Mouse (Mus musculus): ENCODE results near the gene Bmp8b. TPM values are rescaled to one million over a fixed set of nuclear protein-coding genes. Genes with fewer than 3 reads are reported as not detected.

The Bmp8b gene
- 0.35 and 2.9 TPM in 2 replicates for polyA plus RNA-seq (2011; ENCODE audit: insufficient read length, low read depth, missing spikeins)

DNA sequence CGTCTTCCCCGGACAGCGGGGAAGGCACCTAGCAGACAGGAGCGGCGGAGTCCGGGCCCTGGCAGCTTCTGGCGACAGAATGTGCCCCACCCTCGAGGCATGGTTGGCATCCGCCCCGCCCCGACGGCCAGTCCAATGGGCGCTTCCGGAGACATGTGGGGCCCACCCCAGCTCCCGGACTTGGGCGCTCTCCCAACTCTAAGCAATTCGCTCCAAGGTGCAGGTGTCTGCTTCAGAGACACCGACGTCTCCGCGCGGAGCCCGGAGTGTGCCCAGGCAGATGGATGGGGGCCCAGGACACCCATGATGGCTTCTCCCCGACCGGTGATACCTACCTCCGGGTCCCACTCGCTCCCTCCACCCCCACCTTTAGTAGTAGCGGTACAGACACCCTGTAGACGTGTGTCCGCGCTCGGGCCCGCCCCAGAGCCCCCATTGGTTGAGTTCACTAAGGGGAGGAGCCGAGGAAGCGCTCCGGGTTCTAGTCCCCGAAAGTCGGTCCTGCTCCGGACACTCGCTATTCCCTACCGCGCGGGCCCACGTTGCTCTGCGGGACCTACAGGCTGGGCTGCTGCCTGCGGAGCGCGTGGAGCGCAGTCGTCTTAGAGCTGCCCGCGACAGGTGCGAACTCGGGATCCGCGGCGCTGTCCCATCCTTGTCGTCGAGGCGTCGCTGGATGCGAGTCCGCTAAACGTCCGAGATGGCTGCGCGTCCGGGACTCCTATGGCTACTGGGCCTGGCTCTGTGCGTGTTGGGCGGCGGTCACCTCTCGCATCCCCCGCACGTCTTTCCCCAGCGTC, at the start of gene Bmp8b:
Gene Bmp8b, plus strand, starts transcription at position 515 of the 800 bp plus-strand sequence.
- no peak within 1 kb of the TSS for H3K4me3 ChIP-seq (ENCODE audit: insufficient read depth, low read length)
- TF ChIP-seq CTCF (IDR thresholded peaks at IDR 0.05; ENCODE audit: borderline replicate concordance, insufficient read depth, low read length) (no peak), POLR2A (IDR thresholded peaks at IDR 0.05; ENCODE audit: low read depth, low read length) (no peak)
- peaks cover 2% of the 10 kb centered on the region; the same call in 1 of the 2 replicates for H3K4me1 ChIP-seq (ENCODE audit: control insufficient read depth, insufficient read depth, low read length)
- no peak within 1 kb of the TSS for H3K27ac ChIP-seq (ENCODE audit: insufficient read depth, low read length)

DNA sequence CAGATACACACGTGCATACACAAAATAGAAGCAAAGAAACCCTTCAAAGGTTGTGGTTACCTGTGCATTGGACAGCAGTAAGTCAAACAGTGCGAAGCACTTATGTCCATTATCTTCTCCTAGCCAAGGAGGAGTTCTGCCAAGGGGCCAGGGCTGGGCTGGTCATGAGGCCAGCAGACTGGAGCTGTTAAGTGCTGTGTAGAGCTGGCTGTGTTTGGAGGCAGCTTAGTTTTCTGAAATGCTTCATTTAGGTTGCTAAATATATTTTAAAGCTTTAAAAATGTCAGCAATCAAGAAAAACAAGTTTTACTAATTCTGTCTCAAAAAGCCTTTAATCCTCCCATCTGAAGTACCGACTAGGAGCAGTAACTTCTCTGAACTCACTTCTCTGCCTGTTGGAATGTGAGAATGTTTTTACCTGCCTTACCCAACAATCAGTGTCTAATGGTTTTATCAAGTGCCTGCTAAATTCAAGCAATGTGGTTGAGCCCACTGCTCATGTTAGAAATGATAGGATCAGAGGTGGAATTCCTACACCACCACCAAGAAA, 48.3 kb upstream of the Bmp8b start:
- Histone ChIP-seq H3K27ac (ENCODE audit: insufficient read depth, low read length) (no peak overlapping the region), H3K4me1 (ENCODE audit: control insufficient read depth, insufficient read depth, low read length) (no peaks in the 10 kb centered on the region), H3K4me3 (ENCODE audit: insufficient read depth, low read length) (no peak overlapping the region)
- TF ChIP-seq POLR2A (IDR thresholded peaks at IDR 0.05; ENCODE audit: low read depth, low read length) (no peak), CTCF (IDR thresholded peaks at IDR 0.05; ENCODE audit: borderline replicate concordance, insufficient read depth, low read length) (no peak)

DNA sequence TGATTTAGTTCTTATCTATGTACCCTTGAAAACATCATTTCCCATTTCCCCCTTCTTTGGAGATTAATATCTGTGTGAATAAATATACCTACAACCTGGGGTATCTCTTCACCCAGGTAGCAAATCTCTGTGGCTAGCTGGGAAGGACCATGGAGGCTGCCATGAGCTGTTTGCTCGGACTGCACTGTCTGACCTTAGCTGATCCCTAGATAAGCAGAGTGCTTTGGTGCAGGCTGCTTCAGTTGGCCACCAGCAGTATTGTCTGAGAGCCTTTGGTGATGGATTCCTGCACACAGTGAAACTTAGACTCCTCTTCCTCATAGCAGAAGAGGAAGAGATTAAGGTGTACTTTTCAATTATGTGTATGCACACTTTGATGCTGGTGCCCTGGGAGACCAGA, 47.0 kb upstream of the Bmp8b start:
- no peak overlapping the region for H3K4me3 ChIP-seq (ENCODE audit: insufficient read depth, low read length)
- no peaks in the 10 kb centered on the region for H3K4me1 ChIP-seq (ENCODE audit: control insufficient read depth, insufficient read depth, low read length)
- TF ChIP-seq POLR2A (IDR thresholded peaks at IDR 0.05; ENCODE audit: low read depth, low read length) (no peak), CTCF (IDR thresholded peaks at IDR 0.05; ENCODE audit: borderline replicate concordance, insufficient read depth, low read length) (no peak)
- H3K27ac ChIP-seq (ENCODE audit: insufficient read depth, low read length), result no peak overlapping the region

DNA sequence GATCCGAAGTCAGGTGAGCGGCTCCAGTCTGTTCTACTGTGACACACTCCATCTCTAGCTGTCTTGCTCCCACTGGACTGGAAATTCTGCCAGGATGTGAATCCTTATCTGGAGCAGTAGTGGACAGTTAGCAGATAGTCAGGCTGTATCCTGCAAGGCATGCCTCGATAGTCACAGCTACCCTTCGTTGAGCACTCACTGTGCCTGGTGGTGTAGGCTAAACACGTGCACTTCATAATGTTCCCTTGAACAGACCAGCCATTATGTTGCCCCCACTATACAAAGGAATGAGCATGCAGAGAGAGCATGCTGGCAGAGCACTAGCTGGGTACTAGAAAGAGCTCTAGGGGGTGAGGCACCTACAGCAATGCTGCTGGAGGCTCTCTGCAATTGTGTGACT, 43.2 kb upstream of the Bmp8b start:
- H3K4me1 ChIP-seq (ENCODE audit: control insufficient read depth, insufficient read depth, low read length), result no peaks in the 10 kb centered on the region
- no peak for TF ChIP-seq CTCF (IDR thresholded peaks at IDR 0.05; ENCODE audit: borderline replicate concordance, insufficient read depth, low read length)
- no peak overlapping the region for H3K27ac ChIP-seq (ENCODE audit: insufficient read depth, low read length)
- H3K4me3 ChIP-seq (ENCODE audit: insufficient read depth, low read length), result no peak overlapping the region

DNA sequence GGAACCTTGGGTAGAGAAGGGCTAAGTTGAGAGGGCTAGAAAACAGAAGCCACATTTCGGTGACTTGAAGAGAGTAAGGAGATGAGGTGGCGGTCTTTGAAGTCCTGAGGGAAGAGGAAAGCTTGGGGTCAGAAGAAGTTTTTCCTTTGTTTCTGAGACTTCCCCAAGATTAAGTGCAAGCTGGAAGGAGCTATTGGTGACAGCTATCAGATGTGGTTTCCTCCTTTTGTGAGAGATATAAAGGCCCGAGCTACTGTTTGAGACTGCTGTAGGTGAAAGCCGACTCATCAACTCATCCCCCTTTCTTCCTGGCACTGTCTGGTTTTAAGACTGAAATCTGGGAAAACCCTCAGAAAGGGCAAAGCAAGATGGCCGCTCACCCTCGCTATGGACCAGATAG, 36.3 kb upstream of the Bmp8b start:
- Histone ChIP-seq H3K27ac (ENCODE audit: insufficient read depth, low read length) (no peak overlapping the region), H3K4me1 (ENCODE audit: control insufficient read depth, insufficient read depth, low read length) (no peaks in the 10 kb centered on the region), H3K4me3 (ENCODE audit: insufficient read depth, low read length) (no peak overlapping the region)
- TF ChIP-seq CTCF (IDR thresholded peaks at IDR 0.05; ENCODE audit: borderline replicate concordance, insufficient read depth, low read length) (no peak), POLR2A (IDR thresholded peaks at IDR 0.05; ENCODE audit: low read depth, low read length) (no peak)

DNA sequence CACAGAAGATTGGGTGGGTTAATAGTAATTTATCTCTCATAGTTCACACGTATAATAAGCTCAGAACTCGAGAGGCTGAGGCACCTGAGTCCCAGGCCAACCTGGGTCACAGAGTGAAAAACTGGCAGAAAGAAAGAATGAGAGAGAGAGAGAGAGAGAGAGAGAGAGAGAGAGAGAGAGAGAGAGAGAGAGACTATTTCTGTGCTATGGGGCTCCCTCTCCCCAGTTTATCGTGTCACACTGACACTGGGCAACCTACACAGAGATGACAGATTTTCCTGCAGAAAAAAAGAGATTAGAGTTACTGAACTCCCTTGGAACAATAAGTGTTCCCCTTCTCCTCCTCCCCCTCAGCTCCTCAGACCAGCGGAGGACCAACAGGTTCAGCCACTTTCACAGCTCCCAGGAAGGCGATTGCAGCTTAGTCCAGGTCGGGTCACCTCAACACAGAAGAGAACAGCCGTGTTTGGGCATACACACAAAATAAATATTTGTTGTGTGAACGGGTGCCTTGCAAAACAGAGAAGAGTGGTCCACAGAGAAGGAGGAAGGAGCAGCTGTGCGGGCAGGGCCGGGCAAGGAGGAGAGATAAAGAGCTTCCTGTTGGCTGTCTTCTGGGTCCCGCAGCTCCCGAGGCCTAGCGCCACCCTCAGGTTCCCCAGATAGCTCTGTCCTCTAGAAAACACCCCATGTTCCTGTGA, 33.5 kb upstream of the Bmp8b start:
- no peak overlapping the region for H3K4me3 ChIP-seq (ENCODE audit: insufficient read depth, low read length)
- H3K4me1 ChIP-seq (ENCODE audit: control insufficient read depth, insufficient read depth, low read length), result no peaks in the 10 kb centered on the region
- no peak overlapping the region for H3K27ac ChIP-seq (ENCODE audit: insufficient read depth, low read length)
- TF ChIP-seq POLR2A (IDR thresholded peaks at IDR 0.05; ENCODE audit: low read depth, low read length), result no peak
- no peak for TF ChIP-seq CTCF (IDR thresholded peaks at IDR 0.05; ENCODE audit: borderline replicate concordance, insufficient read depth, low read length)

DNA sequence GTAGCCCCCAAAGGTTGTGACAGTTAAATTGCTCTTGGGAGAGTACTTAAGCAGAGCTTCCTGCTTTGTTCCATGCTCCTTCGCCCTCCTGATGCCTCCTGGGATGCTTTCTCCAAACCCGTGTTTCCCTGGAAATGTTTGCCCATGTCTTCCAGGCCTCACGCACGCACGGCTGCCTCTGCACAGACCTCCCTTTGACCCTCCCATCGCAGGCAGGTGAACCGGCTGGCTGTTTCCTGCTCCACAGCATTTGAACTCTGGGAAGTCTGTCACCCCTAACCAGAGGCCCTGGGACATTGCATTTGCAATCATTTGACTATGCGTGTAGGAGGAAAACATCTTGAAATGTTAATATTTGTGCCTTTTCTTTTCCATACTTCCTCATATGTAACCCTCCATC, 28.0 kb upstream of the Bmp8b start:
- Histone ChIP-seq H3K4me3 (ENCODE audit: insufficient read depth, low read length) (no peak overlapping the region), H3K4me1 (ENCODE audit: control insufficient read depth, insufficient read depth, low read length) (no peaks in the 10 kb centered on the region), H3K27ac (ENCODE audit: insufficient read depth, low read length) (no peak overlapping the region)
- TF ChIP-seq POLR2A (IDR thresholded peaks at IDR 0.05; ENCODE audit: low read depth, low read length) (no peak), CTCF (IDR thresholded peaks at IDR 0.05; ENCODE audit: borderline replicate concordance, insufficient read depth, low read length) (no peak)

DNA sequence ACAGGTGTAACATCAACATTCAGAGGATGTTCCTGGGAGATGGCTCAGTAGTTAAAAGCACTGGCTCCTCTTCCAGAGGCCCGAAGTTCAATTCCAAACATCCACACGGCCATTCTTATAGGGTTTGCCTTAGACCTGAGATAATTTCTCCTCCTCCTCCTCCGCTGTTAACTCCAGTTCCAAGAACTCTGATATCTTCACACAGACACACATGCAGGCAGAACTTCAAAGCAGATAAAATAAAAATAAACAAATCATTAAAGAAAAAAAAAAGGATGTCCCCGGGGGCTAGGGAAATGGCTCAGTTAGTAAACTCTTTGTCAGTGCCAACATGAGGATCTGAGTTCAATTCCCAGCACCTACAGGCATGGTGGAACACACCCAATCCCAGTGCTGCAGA, 26.7 kb upstream of the Bmp8b start:
- no peaks in the 10 kb centered on the region for H3K4me1 ChIP-seq (ENCODE audit: control insufficient read depth, insufficient read depth, low read length)
- H3K4me3 ChIP-seq (ENCODE audit: insufficient read depth, low read length), result no peak overlapping the region
- H3K27ac ChIP-seq (ENCODE audit: insufficient read depth, low read length), result no peak overlapping the region
- TF ChIP-seq CTCF (IDR thresholded peaks at IDR 0.05; ENCODE audit: borderline replicate concordance, insufficient read depth, low read length) (no peak), POLR2A (IDR thresholded peaks at IDR 0.05; ENCODE audit: low read depth, low read length) (no peak)

DNA sequence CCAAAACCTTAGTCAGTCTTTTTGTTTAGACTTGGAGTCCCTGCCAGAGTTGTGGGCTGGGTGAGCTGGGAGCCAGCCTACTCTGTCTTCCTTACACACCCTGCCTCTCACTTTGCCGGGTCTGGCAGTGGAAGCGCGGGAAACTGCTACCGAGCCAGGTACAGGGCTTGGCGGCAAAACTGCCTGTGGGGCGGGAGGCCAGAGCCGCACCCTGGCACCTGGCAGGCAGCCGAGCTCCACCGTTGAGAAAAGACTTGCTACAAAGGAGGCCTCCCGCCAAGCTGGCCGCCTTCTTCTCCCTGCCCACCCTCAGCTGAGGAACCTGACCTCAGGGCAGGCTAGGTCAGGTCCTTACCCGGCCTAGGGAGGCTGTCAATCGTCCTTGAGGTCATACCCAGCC, 24.2 kb upstream of the Bmp8b start:
- Histone ChIP-seq H3K4me1 (ENCODE audit: control insufficient read depth, insufficient read depth, low read length) (no peaks in the 10 kb centered on the region), H3K27ac (ENCODE audit: insufficient read depth, low read length) (no peak overlapping the region), H3K4me3 (ENCODE audit: insufficient read depth, low read length) (no peak overlapping the region)
- TF ChIP-seq CTCF (IDR thresholded peaks at IDR 0.05; ENCODE audit: borderline replicate concordance, insufficient read depth, low read length) (no peak), POLR2A (IDR thresholded peaks at IDR 0.05; ENCODE audit: low read depth, low read length) (no peak)

Data from embryonic fibroblast, embryonic 13.5 days (primary cell).